Mouse (Mus musculus) gastrocnemius, postnatal 4 days (tissue): ENCODE data around the gene Tmem234. TPM values are rescaled to one million over a fixed set of nuclear protein-coding genes. Genes with fewer than 3 reads are reported as not detected.

Experiments
- DNase-seq, 2 experiments: peaks; one replicate each; pipeline ENCODE4 v3.0.0; 2021 to 2022; ENCODE audit warnings: low spot score in 2 of 2, mixed read lengths in 2 of 2
- total RNA-seq, 2 experiments: library from RNA; stranded (reverse); gene quantifications; 2 replicates each; pipeline ENCODE4 v1.2.3; 2021

Gene Tmem234
- total RNA-seq, 2 experiments from 2014 or later, result 65.2 to 68.4 TPM

GRCm38 (mm10) chr4:129576863-129577491 lies 23.5 kb upstream of the Tmem234 start:
- peak in 1 of 2 experiments; percentile 69 for DNase-seq

- DNase-seq, result no peak
Measured at GRCm38 (mm10) chr4:129577688-129578087, 22.8 kb upstream of the Tmem234 start.

GRCm38 (mm10) chr4:129578466-129578865 lies 22.0 kb upstream of the Tmem234 start, which contains the start of gene Fam167b:
Gene Fam167b (minus strand): TSS chr4:129578549.
- no peak for DNase-seq

GRCm38 (mm10) chr4:129580347-129580746 lies 20.1 kb upstream of the Tmem234 start:
- DNase-seq, result no peak

- no peak for DNase-seq
Measured at GRCm38 (mm10) chr4:129582251-129582650, 18.2 kb upstream of the Tmem234 start.

GRCm38 (mm10) chr4:129584370-129584769 lies 16.1 kb upstream of the Tmem234 start:
- no peak for DNase-seq

GRCm38 (mm10) chr4:129584884-129585608 lies 15.4 kb upstream of the Tmem234 start:
- peak; percentile 73 to 84 for DNase-seq

GRCm38 (mm10) chr4:129585773-129586172 lies 14.7 kb upstream of the Tmem234 start:
- DNase-seq, result no peak

GRCm38 (mm10) chr4:129586943-129587342 lies 13.5 kb upstream of the Tmem234 start:
- no peak for DNase-seq

GRCm38 (mm10) chr4:129588865-129589264 lies 11.6 kb upstream of the Tmem234 start:
- DNase-seq, result no peak

GRCm38 (mm10) chr4:129608426-129609025 lies 8.1 kb downstream of the Tmem234 start:
- peak; percentile 56 to 80 for DNase-seq

- DNase-seq, result no peak
Measured at GRCm38 (mm10) chr4:129609139-129609631, 8.7 kb downstream of the Tmem234 start.

GRCm38 (mm10) chr4:129610026-129610425 lies 9.6 kb downstream of the Tmem234 start:
- DNase-seq, result no peak

GRCm38 (mm10) chr4:129610472-129610871 lies 10.0 kb downstream of the Tmem234 start:
- DNase-seq, result no peak

- DNase-seq, result no peak
Measured at GRCm38 (mm10) chr4:129614093-129614492, 13.6 kb downstream of the Tmem234 start, which contains the start of gene Dcdc2b. Gene Dcdc2b (minus strand): TSS chr4:129614257.

- DNase-seq, result no peak
Measured at GRCm38 (mm10) chr4:129615801-129616290, 15.4 kb downstream of the Tmem234 start.

- DNase-seq, result no peak
Measured at GRCm38 (mm10) chr4:129616631-129617030, 16.2 kb downstream of the Tmem234 start.

- no peak for DNase-seq
Measured at GRCm38 (mm10) chr4:129617121-129617641, 16.7 kb downstream of the Tmem234 start.

- DNase-seq, result no peak
Measured at GRCm38 (mm10) chr4:129618031-129618430, 17.6 kb downstream of the Tmem234 start.

GRCm38 (mm10) chr4:129618786-129619691 lies 18.6 kb downstream of the Tmem234 start, which contains the start of gene Iqcc:
Gene Iqcc (minus strand): TSS chr4:129619099.
- peak; percentile 92 to 96 for DNase-seq
